Mouse (Mus musculus) liver, embryonic 12.5 days (tissue): ENCODE data around the gene Wdr11. TPM values are rescaled to one million over a fixed set of nuclear protein-coding genes. Genes with fewer than 3 reads are reported as not detected.

Experiments used
- ATAC-seq: fragments of 200-750 bp; cut with Nextera tagmentation; 2 replicates; pipeline ENCODE4 v1.8.0; 2017; ENCODE audit warnings: moderate number of reproducible peaks, mild to moderate bottlenecking, moderate library complexity
- H3K27ac ChIP-seq: fragments of 300-500 bp; sonication (generic); 2 replicates; pipeline ENCODE4 v1.5.1; 2016; ENCODE audit warnings: mild to moderate bottlenecking
- H3K27me3 ChIP-seq: fragments of 300-500 bp; sonication (generic); replicated peaks from 2 replicates; pipeline ENCODE4 v1.6.1; 2016; ENCODE audit warnings: mild to moderate bottlenecking, moderate library complexity
- H3K36me3 ChIP-seq: fragments of 300-500 bp; sonication (generic); 2 replicates; pipeline ENCODE4 v1.6.1; 2016; ENCODE audit warnings: mild to moderate bottlenecking, moderate library complexity
- H3K4me1 ChIP-seq: fragments of 300-500 bp; sonication (generic); 2 replicates; pipeline ENCODE4 v1.6.1; 2016
- H3K4me2 ChIP-seq: fragments of 300-500 bp; sonication (generic); 2 replicates; pipeline ENCODE4 v1.6.1; 2016; ENCODE audit warnings: mild to moderate bottlenecking, moderate library complexity
- H3K4me3 ChIP-seq: fragments of 300-500 bp; sonication (generic); 2 replicates; pipeline ENCODE4 v1.5.1; 2016; ENCODE audit warnings: mild to moderate bottlenecking, moderate library complexity
- H3K9ac ChIP-seq: fragments of 300-500 bp; sonication (generic); 2 replicates; pipeline ENCODE4 v1.6.1; 2016; ENCODE audit warnings: mild to moderate bottlenecking, moderate library complexity
- H3K9me3 ChIP-seq: fragments of 300-500 bp; sonication (generic); replicated peaks from 2 replicates; pipeline ENCODE4 v1.6.1; 2016; ENCODE audit warnings: mild to moderate bottlenecking, moderate library complexity
- WGBS: fragments of 180-500 bp; shearing (Covaris S2); methylation state at CpG from one replicate; pipeline ENCODE4 v1.1.7; 2016; ENCODE audit not compliant: insufficient replicate concordance; 5-methylcytosine and 5-hydroxymethylcytosine counted together
- polyA plus RNA-seq: library from polyadenylated mRNA; unstranded; fragments of >200 nt; fragmentation: Nextera tagmentation; extraction: Ambion mirVana; gene quantifications from 2 replicates; pipeline ENCODE4 v1.2.1, GENCODE M21; 2016

Gene Wdr11
- polyA plus RNA-seq, 1 experiment from 2014 or later: 18.8 TPM

DNA sequence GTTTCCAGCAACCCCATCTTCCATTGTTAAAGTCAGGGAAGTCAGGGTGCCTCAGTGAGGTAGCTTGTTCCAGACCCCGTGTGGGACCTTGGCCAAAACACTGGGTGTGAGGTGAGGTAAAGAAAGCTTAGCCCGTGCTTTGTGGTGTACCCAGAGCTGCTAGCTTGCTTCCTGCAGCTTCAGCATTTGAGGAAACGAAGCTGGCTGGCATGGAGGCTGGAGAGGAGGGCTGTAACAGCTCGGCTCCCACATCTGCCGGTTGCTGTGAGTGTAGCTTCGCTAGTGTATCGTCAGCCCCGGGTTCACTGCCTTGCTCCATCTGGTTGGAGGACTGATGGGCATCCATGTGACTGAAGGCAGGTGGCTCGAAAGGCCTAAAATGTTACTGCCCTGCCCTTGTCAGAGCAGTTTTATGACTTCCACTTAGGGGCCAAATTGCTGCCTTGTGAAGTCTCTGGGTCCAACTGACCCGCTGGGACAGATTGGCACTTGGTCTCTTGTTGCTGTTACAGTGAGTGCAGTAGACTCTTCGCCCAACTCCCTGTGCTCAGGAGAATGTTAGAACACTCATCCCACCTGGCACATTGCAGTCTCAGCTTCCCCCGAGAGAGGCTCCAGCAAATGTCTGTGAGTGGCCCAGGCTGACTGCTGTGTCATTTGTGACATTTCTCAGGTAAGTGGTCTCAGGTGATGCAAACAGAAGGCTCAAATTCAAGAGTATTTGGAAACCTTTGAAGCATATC is 44.4 kb downstream of the Wdr11 start:
- H3K9me3 ChIP-seq: no peaks in the 10 kb centered on the region
- no peak overlapping the region for H3K4me3 ChIP-seq
- no peak overlapping the region for H3K4me2 ChIP-seq
- no peak overlapping the region for H3K27ac ChIP-seq
- H3K4me1 ChIP-seq: no peaks in the 10 kb centered on the region
- no peaks in the 10 kb centered on the region for H3K27me3 ChIP-seq
- peaks cover 58% of the 10 kb centered on the region for H3K36me3 ChIP-seq
- H3K9ac ChIP-seq: no peak overlapping the region
- ATAC-seq: no peak
- WGBS: 80% methylated on average over 12 of the region's 12 CpGs

- H3K4me3 ChIP-seq: no peak overlapping the region
- H3K36me3 ChIP-seq: peaks cover 49% of the 10 kb centered on the region
- H3K27me3 ChIP-seq: no peaks in the 10 kb centered on the region
- H3K4me2 ChIP-seq: no peak overlapping the region
- no peak for ATAC-seq
- no peak overlapping the region for H3K9ac ChIP-seq
- no peak overlapping the region for H3K27ac ChIP-seq
- no peaks in the 10 kb centered on the region for H3K4me1 ChIP-seq
- 75% methylated on average over 9 of the region's 9 CpGs for WGBS
- H3K9me3 ChIP-seq: no peaks in the 10 kb centered on the region
Measured at GRCm38 (mm10) chr7:129636992-129637391, 45.3 kb downstream of the Wdr11 start.

- Histone ChIP-seq H3K4me1 (no peaks in the 10 kb centered on the region), H3K9me3 (no peaks in the 10 kb centered on the region), H3K4me3 (no peak overlapping the region), H3K36me3 (peaks cover 39% of the 10 kb centered on the region), H3K9ac (no peak overlapping the region), H3K27me3 (no peaks in the 10 kb centered on the region), H3K27ac (no peak overlapping the region), H3K4me2 (no peak overlapping the region)
- no peak for ATAC-seq
- 78% methylated on average over 5 of the region's 5 CpGs for WGBS
Measured at GRCm38 (mm10) chr7:129637906-129638475, 46.3 kb downstream of the Wdr11 start.

DNA sequence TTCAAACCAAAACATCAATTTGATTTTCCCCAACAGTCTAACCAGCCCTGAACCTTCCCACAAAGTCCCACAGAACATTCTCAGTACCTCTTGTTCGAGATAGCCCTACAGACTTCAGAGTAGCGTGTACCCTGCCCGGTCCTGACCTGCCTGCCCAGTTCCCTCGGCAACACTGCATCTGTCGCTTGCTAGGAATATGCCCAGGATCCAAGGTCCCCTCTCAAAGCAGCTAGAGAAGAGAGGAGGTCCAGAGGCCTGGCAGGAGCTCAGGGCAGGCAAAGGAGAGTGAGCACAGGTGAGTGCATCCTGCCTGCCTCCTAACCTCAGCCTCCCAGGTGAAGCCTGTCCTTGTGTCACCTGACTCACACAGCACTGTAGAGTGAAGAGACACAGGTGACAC is 47.3 kb downstream of the Wdr11 start:
- H3K9ac ChIP-seq: no peak overlapping the region
- H3K4me2 ChIP-seq: no peak overlapping the region
- ATAC-seq: no peak
- H3K27me3 ChIP-seq: no peaks in the 10 kb centered on the region
- no peak overlapping the region for H3K4me3 ChIP-seq
- H3K4me1 ChIP-seq: no peaks in the 10 kb centered on the region
- H3K36me3 ChIP-seq: peaks cover 29% of the 10 kb centered on the region
- WGBS: 83% methylated on average over 5 of the region's 5 CpGs
- H3K27ac ChIP-seq: no peak overlapping the region
- no peaks in the 10 kb centered on the region for H3K9me3 ChIP-seq

DNA sequence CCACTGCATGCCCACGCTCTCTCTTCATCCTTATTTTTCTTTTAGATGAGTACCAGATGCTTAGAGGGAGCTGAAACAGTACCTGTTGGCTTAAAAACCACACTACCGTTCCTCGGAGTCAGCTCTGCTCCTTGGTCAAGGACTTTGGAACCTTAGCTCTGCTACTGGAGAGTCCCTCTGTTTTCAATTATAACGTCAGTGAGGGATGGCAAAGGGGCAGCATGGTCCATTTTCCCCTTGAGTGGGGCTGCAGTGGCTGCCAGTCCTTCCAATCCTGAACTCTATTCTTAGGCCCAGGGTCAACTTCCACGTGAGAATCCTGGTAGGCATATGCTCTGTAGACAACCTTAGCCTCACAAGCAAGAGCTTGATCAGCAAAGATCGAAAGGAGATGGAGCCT is 48.2 kb downstream of the Wdr11 start:
- 62% methylated on average over 6 of the region's 6 CpGs for WGBS
- H3K4me2 ChIP-seq: no peak overlapping the region
- no peak overlapping the region for H3K27ac ChIP-seq
- H3K9ac ChIP-seq: no peak overlapping the region
- H3K9me3 ChIP-seq: no peaks in the 10 kb centered on the region
- ATAC-seq: no peak
- H3K36me3 ChIP-seq: peaks cover 21% of the 10 kb centered on the region
- no peaks in the 10 kb centered on the region for H3K27me3 ChIP-seq
- no peaks in the 10 kb centered on the region for H3K4me1 ChIP-seq
- H3K4me3 ChIP-seq: no peak overlapping the region

DNA sequence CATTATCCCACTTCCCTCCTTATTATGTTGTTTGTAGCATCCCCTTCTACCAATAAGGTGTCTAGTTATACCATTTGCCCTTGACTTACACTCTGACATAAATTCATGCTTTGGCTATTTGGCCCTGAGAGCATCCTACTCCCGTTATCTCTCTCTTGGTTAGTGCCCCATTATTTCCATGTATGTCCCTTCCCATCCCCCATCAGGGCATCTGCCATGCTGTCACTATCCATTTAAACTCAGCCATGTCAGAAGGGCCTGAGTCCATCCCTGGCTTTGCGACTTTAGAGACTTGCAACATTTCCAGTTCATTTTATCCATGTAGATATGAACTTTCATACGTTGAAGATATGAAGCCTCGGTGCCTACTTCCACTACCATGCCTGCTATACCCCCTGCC is 51.6 kb downstream of the Wdr11 start:
- H3K4me2 ChIP-seq: no peak overlapping the region
- ATAC-seq: no peak
- H3K36me3 ChIP-seq: no peaks in the 10 kb centered on the region
- H3K27ac ChIP-seq: no peak overlapping the region
- no peak overlapping the region for H3K4me3 ChIP-seq
- 78% methylated on average over 4 of the region's 4 CpGs for WGBS
- no peak overlapping the region for H3K9ac ChIP-seq
- H3K4me1 ChIP-seq: no peaks in the 10 kb centered on the region
- no peaks in the 10 kb centered on the region for H3K27me3 ChIP-seq
- no peaks in the 10 kb centered on the region for H3K9me3 ChIP-seq

- H3K36me3 ChIP-seq: no peaks in the 10 kb centered on the region
- H3K4me3 ChIP-seq: no peak overlapping the region
- no peaks in the 10 kb centered on the region for H3K4me1 ChIP-seq
- H3K27me3 ChIP-seq: no peaks in the 10 kb centered on the region
- no peaks in the 10 kb centered on the region for H3K9me3 ChIP-seq
- WGBS: 64% methylated on average over 7 of the region's 7 CpGs
- peak; percentile 53; the same call in 1 of the 2 replicates for ATAC-seq
- no peak overlapping the region for H3K9ac ChIP-seq
- H3K4me2 ChIP-seq: no peak overlapping the region
- H3K27ac ChIP-seq: no peak overlapping the region
Measured at GRCm38 (mm10) chr7:129647798-129648197, 56.1 kb downstream of the Wdr11 start.

GRCm38 (mm10) chr7:129648938-129649337 is 57.3 kb downstream of the Wdr11 start:
- ATAC-seq: 0 out of 2 replicates have a peak, but pooled peaks have one; percentile 31
- Histone ChIP-seq H3K27me3 (no peaks in the 10 kb centered on the region; the same call in 1 of the 2 replicates), H3K27ac (no peak overlapping the region), H3K9me3 (no peaks in the 10 kb centered on the region), H3K36me3 (no peaks in the 10 kb centered on the region), H3K9ac (no peak overlapping the region), H3K4me1 (no peaks in the 10 kb centered on the region), H3K4me2 (no peak overlapping the region), H3K4me3 (no peak overlapping the region)
- WGBS: 9% methylated on average over 6 of the region's 6 CpGs

- ATAC-seq: no peak
- Histone ChIP-seq H3K4me2 (no peak overlapping the region), H3K36me3 (no peaks in the 10 kb centered on the region), H3K9ac (no peak overlapping the region), H3K4me1 (no peaks in the 10 kb centered on the region; the same call in 1 of the 2 replicates), H3K4me3 (no peak overlapping the region), H3K27me3 (no peaks in the 10 kb centered on the region; the same call in none of the 2 replicates), H3K27ac (no peak overlapping the region), H3K9me3 (no peaks in the 10 kb centered on the region)
- WGBS: 66% methylated on average over 5 of the region's 5 CpGs
Measured at GRCm38 (mm10) chr7:129650717-129651116, 59.1 kb downstream of the Wdr11 start.

DNA sequence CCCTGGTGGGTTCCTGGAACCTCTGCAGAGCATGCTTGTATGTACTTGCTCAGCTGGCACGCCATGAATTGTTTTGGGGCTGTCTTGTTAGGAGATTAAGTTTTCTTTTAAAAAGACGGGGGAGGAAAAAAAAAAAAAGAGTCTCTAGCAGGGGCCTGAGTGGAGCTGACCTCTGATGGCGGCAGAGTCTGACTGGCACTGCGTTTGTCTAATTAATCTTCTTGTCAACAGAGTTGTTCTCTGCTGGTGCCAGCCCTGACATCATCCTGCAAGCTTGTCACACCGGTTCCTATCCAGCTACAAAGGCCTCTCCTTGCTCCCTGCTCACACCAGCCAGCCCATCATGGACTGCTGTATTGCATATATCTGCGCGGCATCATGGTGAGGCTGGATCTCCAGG is 60.1 kb downstream of the Wdr11 start:
- no peak for ATAC-seq
- H3K9me3 ChIP-seq: no peaks in the 10 kb centered on the region
- no peaks in the 10 kb centered on the region for H3K36me3 ChIP-seq
- WGBS: 60% methylated on average over 7 of the region's 7 CpGs
- no peak overlapping the region for H3K4me3 ChIP-seq
- no peak overlapping the region for H3K27ac ChIP-seq
- no peaks in the 10 kb centered on the region; the same call in none of the 2 replicates for H3K27me3 ChIP-seq
- no peak overlapping the region for H3K4me2 ChIP-seq
- no peak overlapping the region for H3K9ac ChIP-seq
- no peaks in the 10 kb centered on the region; the same call in 1 of the 2 replicates for H3K4me1 ChIP-seq

DNA sequence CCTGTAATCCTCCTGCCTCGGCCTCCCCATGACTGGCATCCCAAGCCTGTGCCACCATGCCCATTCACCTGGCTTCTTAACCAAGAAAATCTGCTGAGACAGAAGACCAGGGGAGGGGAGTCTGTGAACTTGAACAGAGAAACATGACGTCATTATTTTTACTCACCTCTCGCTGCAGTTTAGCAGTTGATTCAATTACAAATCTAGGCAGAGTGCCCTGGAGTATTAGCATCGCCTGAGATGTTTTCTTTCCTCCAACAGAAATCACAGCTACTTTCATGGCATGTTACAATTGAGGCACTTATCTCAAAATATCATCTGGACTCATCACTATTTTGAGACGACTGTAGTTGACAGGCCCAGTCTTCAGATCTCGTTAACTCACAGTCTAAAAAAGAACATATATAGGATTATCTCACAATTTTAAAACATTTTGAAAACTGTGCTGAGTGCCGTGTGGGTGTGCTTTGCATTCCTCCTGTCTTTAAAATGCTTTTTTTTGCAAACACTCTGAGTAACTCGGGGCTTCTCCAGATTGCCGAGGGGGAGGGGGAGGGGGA is 61.3 kb downstream of the Wdr11 start:
- no peak overlapping the region for H3K4me2 ChIP-seq
- no peaks in the 10 kb centered on the region; the same call in none of the 2 replicates for H3K27me3 ChIP-seq
- no peak for ATAC-seq
- H3K4me1 ChIP-seq: no peaks in the 10 kb centered on the region; the same call in 1 of the 2 replicates
- no peak overlapping the region for H3K9ac ChIP-seq
- H3K9me3 ChIP-seq: no peaks in the 10 kb centered on the region
- H3K4me3 ChIP-seq: no peak overlapping the region
- WGBS: 50% methylated on average over 8 of the region's 9 CpGs
- H3K36me3 ChIP-seq: no peaks in the 10 kb centered on the region
- no peak overlapping the region for H3K27ac ChIP-seq

- peak; percentile 20 for ATAC-seq
- H3K36me3 ChIP-seq: no peaks in the 10 kb centered on the region
- no peaks in the 10 kb centered on the region; the same call in 1 of the 2 replicates for H3K4me1 ChIP-seq
- H3K4me3 ChIP-seq: no peak overlapping the region
- H3K27ac ChIP-seq: no peak overlapping the region
- no peak overlapping the region for H3K4me2 ChIP-seq
- H3K9ac ChIP-seq: no peak overlapping the region
- 13% methylated on average over 11 of the region's 11 CpGs for WGBS
- H3K27me3 ChIP-seq: no peaks in the 10 kb centered on the region; the same call in none of the 2 replicates
- no peaks in the 10 kb centered on the region for H3K9me3 ChIP-seq
Measured at GRCm38 (mm10) chr7:129653791-129654271, 62.2 kb downstream of the Wdr11 start.
